Mouse (Mus musculus) skeletal muscle tissue, adult 2 months (tissue): ENCODE results near the gene Ago3.
A peak's percentile ranks its signal among the peaks of the same experiment; 100 is the strongest.

Experiments
- DNase-seq: peaks from one replicate; pipeline ENCODE4 v3.0.0-alpha.2; 2012; ENCODE audit warnings: low read depth, low spot score

Gene Ago3

GRCm38 (mm10) chr4:126423866-126424265, 5.5 kb downstream of the Ago3 start:
- no peak for DNase-seq

GRCm38 (mm10) chr4:126415707-126416106, 13.6 kb downstream of the Ago3 start:
- DNase-seq: no peak

GRCm38 (mm10) chr4:126412526-126412925, 16.8 kb downstream of the Ago3 start:
- DNase-seq: peak; percentile 28

GRCm38 (mm10) chr4:126371497-126371896, 57.9 kb downstream of the Ago3 start:
- DNase-seq: no peak

- no peak for DNase-seq
These were observed 69.3 kb downstream of the Ago3 start for GRCm38 (mm10) chr4:126360069-126360468.

- DNase-seq: no peak
These were observed 85.9 kb downstream of the Ago3 start for GRCm38 (mm10) chr4:126343451-126343850.

GRCm38 (mm10) chr4:126339461-126339860, 89.9 kb downstream of the Ago3 start:
- DNase-seq: no peak

- no peak for DNase-seq
These were observed 97.0 kb downstream of the Ago3 start for GRCm38 (mm10) chr4:126332358-126332757.

- DNase-seq: no peak
These were observed 97.6 kb downstream of the Ago3 start for GRCm38 (mm10) chr4:126331751-126332150.

GRCm38 (mm10) chr4:126330295-126330694, 99.1 kb downstream of the Ago3 start:
- no peak for DNase-seq

GRCm38 (mm10) chr4:126326036-126326435, 103.3 kb downstream of the Ago3 start:
- no peak for DNase-seq

- DNase-seq: no peak
These were observed 104.0 kb downstream of the Ago3 start, which contains the start of gene Tekt2 for GRCm38 (mm10) chr4:126325281-126325861. TSS of gene Tekt2 (minus strand) at chr4:126325688.

- DNase-seq: no peak
These were observed 104.5 kb downstream of the Ago3 start for GRCm38 (mm10) chr4:126324861-126325260.

GRCm38 (mm10) chr4:126322646-126323045, 106.7 kb downstream of the Ago3 start:
- DNase-seq: no peak

- DNase-seq: no peak
These were observed 107.4 kb downstream of the Ago3 start for GRCm38 (mm10) chr4:126321854-126322511.

GRCm38 (mm10) chr4:126321111-126321853, 108.1 kb downstream of the Ago3 start, which contains the start of gene Adprhl2:
TSS of gene Adprhl2 (minus strand) at chr4:126321703.
- peak; percentile 92 for DNase-seq

- no peak for DNase-seq
These were observed 109.5 kb downstream of the Ago3 start for GRCm38 (mm10) chr4:126319806-126320205.

- DNase-seq: no peak
These were observed 112.8 kb downstream of the Ago3 start for GRCm38 (mm10) chr4:126316443-126317040.

- no peak for DNase-seq
These were observed 113.4 kb downstream of the Ago3 start for GRCm38 (mm10) chr4:126315931-126316330.

GRCm38 (mm10) chr4:126314393-126314792, 115.0 kb downstream of the Ago3 start:
- peak; percentile 78 for DNase-seq

GRCm38 (mm10) chr4:126313202-126313601, 116.2 kb downstream of the Ago3 start:
- no peak for DNase-seq

GRCm38 (mm10) chr4:126311566-126312200, 117.7 kb downstream of the Ago3 start:
- DNase-seq: no peak
